In the genomic region with DNA sequence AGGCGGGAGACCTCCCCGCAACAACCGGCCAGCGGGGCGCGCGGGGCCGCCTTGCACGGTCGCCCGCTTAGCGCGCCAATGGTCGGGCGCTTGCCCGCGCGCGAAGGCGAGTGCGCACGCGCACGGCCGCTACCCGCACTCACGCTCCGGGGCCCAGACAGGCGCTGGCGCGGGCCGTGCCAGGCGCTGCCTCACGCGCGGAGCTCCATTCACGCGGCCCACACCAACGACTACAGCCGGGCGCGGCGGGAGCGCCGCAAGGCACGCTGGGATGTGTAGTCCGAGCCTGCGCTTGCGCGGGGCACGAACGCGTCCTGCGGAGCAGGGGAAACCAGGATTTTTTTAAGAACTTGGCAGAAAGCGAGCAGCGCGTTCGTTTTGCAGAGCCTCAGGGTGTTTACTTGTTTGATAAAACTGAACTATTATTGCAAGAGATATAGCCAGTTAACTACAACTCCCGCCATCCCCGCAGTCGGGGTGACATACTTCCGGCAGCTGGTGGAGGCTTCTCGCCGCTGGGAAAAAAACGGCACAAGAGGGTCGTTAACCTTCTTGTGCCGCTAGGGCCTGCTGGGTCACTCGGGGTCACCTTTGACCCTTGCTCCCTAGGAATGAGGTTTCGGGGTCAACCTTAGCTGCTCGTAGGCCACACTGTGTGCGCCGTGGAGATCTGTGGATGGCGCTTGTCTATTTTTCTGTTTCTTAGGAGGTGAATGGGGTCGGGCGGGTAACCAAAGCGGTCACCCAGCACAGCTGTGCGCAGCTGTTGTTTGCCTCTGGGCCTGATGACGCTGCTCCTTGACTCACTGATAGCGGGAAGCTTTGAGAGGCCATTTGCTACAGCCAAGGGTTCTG, we compare ENCODE assay signal across 8 mouse cellular contexts. TPM values are rescaled to one million over a fixed set of nuclear protein-coding genes. Genes with fewer than 3 reads are reported as not detected.
DNase-seq lines count a peak whose midpoint lies in the region; ATAC-seq lines count a peak whose summit lies in the region.

Gene Ado, minus strand, starts transcription at position 79 of the 855 bp plus-strand sequence.

- peak within 1 kb of the TSS; percentile 62 for H3K4me3 ChIP-seq in hindbrain, embryonic 13.5 days

- H3K4me2 ChIP-seq in hindbrain, embryonic 13.5 days, result peak within 1 kb of the TSS; percentile 99

- H3K36me3 ChIP-seq in hindbrain, embryonic 13.5 days, result no peaks in the 10 kb centered on the region

- peak within 1 kb of the TSS; percentile 92 for H3K9ac ChIP-seq in hindbrain, embryonic 13.5 days

- peak; percentile 98 for ATAC-seq in hindbrain, embryonic 13.5 days (ENCODE audit: low FRiP score)

- H3K9me3 ChIP-seq in hindbrain, embryonic 13.5 days, result no peaks in the 10 kb centered on the region

- DNase-seq in NIH3T3 (ENCODE audit: low read depth), result peak; percentile 95
- DNase-seq in cerebellum, postnatal 10 days, result peak; percentile 95 to 97
- DNase-seq in frontal cortex, postnatal 14 days (ENCODE audit: low spot score in 2 of 2), result peak; percentile 90 to 92
- DNase-seq in layer of hippocampus, postnatal 25 days (ENCODE audit: extremely low spot score in 1 of 2, low spot score in 1 of 2), result peak; percentile 81 to 94
- peak; percentile 85 for DNase-seq in lung, postnatal 25 days (ENCODE audit: low spot score)
- DNase-seq in retina, embryonic 14.5 days (ENCODE audit: low spot score), result peak; percentile 89
- DNase-seq in thymus, postnatal 4 days, result peak; percentile 89

- H3K27me3 ChIP-seq in hindbrain, embryonic 13.5 days, result peaks cover 31% of the 10 kb centered on the region

- H3K27ac ChIP-seq in hindbrain, embryonic 13.5 days, result peak within 1 kb of the TSS; percentile 97

- H3K4me1 ChIP-seq in hindbrain, embryonic 13.5 days (replicated peaks), result peaks cover 35% of the 10 kb centered on the region

- under 1% methylated on average over 79 of the region's 79 CpGs for WGBS in hindbrain, embryonic 13.5 days

RNA-seq across cellular contexts. Expression of gene Ado, which starts in this region (rescaled TPM):
- polyA plus RNA-seq in hindbrain, embryonic 13.5 days (2015; fragmentation: Nextera tagmentation; extraction: Ambion mirVana), result 86.8 and 89.0 TPM in 2 replicates
- 10 to 100 TPM; 37.2 to 39.9 TPM for total RNA-seq in layer of hippocampus, postnatal 25 days (2021)

Comparison
In these comparisons a context has a peak if more than half of its experiments do, and no peak if none do; other contexts are left out.
1. Peak in every context shown above with its lines: DNase-seq, ATAC-seq, H3K4me3 ChIP-seq and H3K27ac ChIP-seq.